29 mouse cellular contexts compared by ENCODE assay signal in the genomic region with DNA sequence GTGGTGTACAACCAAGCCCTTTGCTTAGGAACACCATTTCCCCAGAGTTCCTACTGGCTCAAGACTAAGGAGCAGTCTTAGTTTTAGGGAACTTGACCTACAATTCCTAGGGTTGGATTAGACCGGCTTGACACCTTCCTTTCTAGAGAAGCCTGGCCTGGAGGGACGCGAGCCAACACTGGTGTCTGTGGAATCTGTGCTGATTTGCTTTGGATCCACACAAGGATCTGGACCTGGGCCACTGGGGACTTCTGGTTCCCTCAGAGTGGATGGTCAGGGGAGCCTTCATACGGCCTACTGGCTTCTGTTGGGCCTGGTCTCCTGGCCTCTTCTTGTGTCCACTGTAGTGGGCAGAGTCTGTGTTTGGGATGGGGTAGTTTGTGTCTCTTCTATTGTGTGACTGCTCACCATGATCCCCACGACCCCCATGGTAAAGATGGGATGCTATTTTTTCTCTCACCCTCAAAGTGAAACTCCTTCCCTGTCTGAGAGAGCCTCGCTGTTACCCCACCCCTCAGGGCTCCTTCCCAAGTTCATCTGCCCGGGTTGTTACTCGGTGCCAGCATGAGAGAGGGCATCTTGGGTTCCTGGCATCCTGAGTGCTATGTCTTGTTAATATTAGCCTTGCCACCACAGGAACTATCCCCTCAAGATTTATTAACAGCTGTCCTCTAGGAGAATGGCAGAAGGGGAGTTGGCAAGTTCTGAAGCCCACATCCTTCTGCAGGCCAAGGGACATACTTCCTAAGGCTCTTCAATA. TPM values are rescaled to one million over a fixed set of nuclear protein-coding genes. Genes with fewer than 3 reads are reported as not detected.
A peak's percentile ranks its signal among the peaks of the same experiment; 100 is the strongest.
DNase-seq lines count a peak whose midpoint lies in the region; ATAC-seq and TF ChIP-seq lines count a peak whose summit lies in the region.
"Had no signal": no experiment of that assay in that cellular context is flagged by ENCODE, and none has a peak within 500 bp of the region (broad histone marks: within the 10 kb centered on the region; RNA-seq: fewer than 3 reads in every experiment).

No protein-coding gene starts in this region.

- ATAC-seq in midbrain, embryonic 11.5 days (ENCODE audit: low FRiP score), result no peak
- ATAC-seq in midbrain, postnatal 0 days (ENCODE audit: low FRiP score), result no peak
- ATAC-seq in hindbrain, embryonic 16.5 days, result no peak
- ATAC-seq: forebrain, embryonic 16.5 days; inflammation-experienced regulatory T-cells, adult 6 months had no signal

- no peaks in the 10 kb centered on the region for H3K27me3 ChIP-seq in midbrain, embryonic 11.5 days (ENCODE audit: control insufficient read depth, insufficient read depth, low read length)
- no peaks in the 10 kb centered on the region for H3K27me3 ChIP-seq in midbrain, postnatal 0 days (ENCODE audit: insufficient read depth, low read length)
- H3K27me3 ChIP-seq in hindbrain, embryonic 16.5 days (replicated peaks; ENCODE audit: control insufficient read depth, insufficient read depth, low read length), result no peaks in the 10 kb centered on the region
- H3K27me3 ChIP-seq: hindbrain, embryonic 13.5 days; midbrain, embryonic 12.5 days had no signal

- no peak overlapping the region for H3K4me3 ChIP-seq in midbrain, embryonic 11.5 days (ENCODE audit: low read depth, low read length)
- H3K4me3 ChIP-seq in midbrain, postnatal 0 days (ENCODE audit: low read depth, low read length), result no peak overlapping the region
- H3K4me3 ChIP-seq in hindbrain, embryonic 16.5 days (ENCODE audit: low read length), result no peak overlapping the region
- H3K4me3 ChIP-seq: forebrain, embryonic 10.5 days; heart, adult 2 months; hindbrain, embryonic 13.5 days; liver, embryonic 13.5 days; midbrain, embryonic 12.5 days had no signal

- peak; percentile 55 for DNase-seq in gastrocnemius, adult 18-20 months (ENCODE audit: low spot score)
- no peak for DNase-seq in gastrocnemius, postnatal 4 days (ENCODE audit: low spot score in 2 of 2)
- DNase-seq in midbrain, embryonic 11.5 days (ENCODE audit: low spot score, missing footprints), result peak; percentile 26
- no peak for DNase-seq in midbrain, postnatal 0 days (ENCODE audit: low spot score)
- peak; percentile 55 to 77 for DNase-seq in cerebellum, postnatal 25 days
- DNase-seq in thymus, postnatal 36 days, result no peak
- DNase-seq: adrenal gland, adult 2 months; heart, adult 2 months; heart, postnatal 36 days; kidney, adult 8-10 months; kidney, postnatal 36 days; liver, embryonic 13.5 days; lung, adult 2 months; lung, postnatal 14 days; spleen, adult 18-20 months had no signal

- no peak overlapping the region for H3K27ac ChIP-seq in midbrain, embryonic 11.5 days (ENCODE audit: low read depth, low read length)
- no peak overlapping the region for H3K27ac ChIP-seq in midbrain, postnatal 0 days (ENCODE audit: low read depth, low read length)
- H3K27ac ChIP-seq in hindbrain, embryonic 16.5 days (ENCODE audit: low read depth, low read length), result no peak overlapping the region
- H3K27ac ChIP-seq: forebrain, embryonic 10.5 days; heart, adult 2 months; hindbrain, embryonic 13.5 days; liver, embryonic 13.5 days; midbrain, embryonic 12.5 days had no signal

- no peak overlapping the region for H3K9ac ChIP-seq in midbrain, embryonic 11.5 days (ENCODE audit: low read length)
- no peak overlapping the region for H3K9ac ChIP-seq in midbrain, postnatal 0 days (replicated peaks; ENCODE audit: low read length, poor library complexity, severe bottlenecking)
- no peak overlapping the region for H3K9ac ChIP-seq in hindbrain, embryonic 16.5 days (ENCODE audit: low read depth, low read length)
- H3K9ac ChIP-seq: hindbrain, embryonic 13.5 days; liver, embryonic 13.5 days; midbrain, embryonic 12.5 days had no signal

- H3K9me3 ChIP-seq in midbrain, embryonic 11.5 days (ENCODE audit: control insufficient read depth, low read length), result no peaks in the 10 kb centered on the region
- no peaks in the 10 kb centered on the region for H3K9me3 ChIP-seq in midbrain, postnatal 0 days (ENCODE audit: low read length)
- no peaks in the 10 kb centered on the region for H3K9me3 ChIP-seq in hindbrain, embryonic 16.5 days (ENCODE audit: control insufficient read depth, low read length)
- H3K9me3 ChIP-seq: forebrain, embryonic 10.5 days; hindbrain, embryonic 13.5 days; liver, embryonic 13.5 days; midbrain, embryonic 12.5 days had no signal

- no peaks in the 10 kb centered on the region for H3K36me3 ChIP-seq in midbrain, embryonic 11.5 days (ENCODE audit: control insufficient read depth, insufficient read depth, low read length)
- H3K36me3 ChIP-seq in midbrain, postnatal 0 days (ENCODE audit: insufficient read depth, low read length), result no peaks in the 10 kb centered on the region
- H3K36me3 ChIP-seq in hindbrain, embryonic 16.5 days (ENCODE audit: control insufficient read depth, insufficient read depth, low read length), result no peaks in the 10 kb centered on the region
- H3K36me3 ChIP-seq: forebrain, embryonic 10.5 days; hindbrain, embryonic 13.5 days; liver, embryonic 13.5 days; midbrain, embryonic 12.5 days had no signal

- TF ChIP-seq CTCF in midbrain, postnatal 0 days (IDR thresholded peaks at IDR 0.05), result no peak

- no peak overlapping the region for H3K4me2 ChIP-seq in midbrain, embryonic 11.5 days
- no peak overlapping the region for H3K4me2 ChIP-seq in midbrain, postnatal 0 days (ENCODE audit: low read depth, low read length, poor library complexity, severe bottlenecking)
- H3K4me2 ChIP-seq in hindbrain, embryonic 16.5 days (ENCODE audit: low read length), result no peak overlapping the region
- H3K4me2 ChIP-seq: hindbrain, embryonic 13.5 days; liver, embryonic 13.5 days; midbrain, embryonic 12.5 days had no signal

- WGBS in midbrain, embryonic 11.5 days, result 86% methylated on average over 8 of the region's 8 CpGs
- WGBS in midbrain, postnatal 0 days, result 83% methylated on average over 8 of the region's 8 CpGs
- 87% methylated on average over 8 of the region's 8 CpGs for WGBS in hindbrain, embryonic 16.5 days

- no peaks in the 10 kb centered on the region for H3K4me1 ChIP-seq in midbrain, embryonic 11.5 days (ENCODE audit: control insufficient read depth, insufficient read depth, low read length)
- no peaks in the 10 kb centered on the region for H3K4me1 ChIP-seq in midbrain, postnatal 0 days (ENCODE audit: insufficient read depth, low read length)
- no peaks in the 10 kb centered on the region for H3K4me1 ChIP-seq in hindbrain, embryonic 16.5 days (ENCODE audit: control insufficient read depth, insufficient read depth, low read depth, low read length)

RNA-seq across cellular contexts. Expression of a gene that starts 7.6 kb away (rescaled TPM):
- under 1 TPM; 0.27 to 0.31 TPM for total RNA-seq in gastrocnemius, adult 18-20 months (2021)
- 1 to 10 TPM; 4.4 to 5.2 TPM for total RNA-seq in gastrocnemius, postnatal 4 days (2021)
- polyA plus RNA-seq in midbrain, embryonic 11.5 days (2014; fragmentation: Nextera tagmentation; extraction: Ambion mirVana), result 10.9 and 11.1 TPM in 2 replicates
- 4.3 and 6.2 TPM in 2 replicates for total RNA-seq in midbrain, postnatal 0 days (2014; rRNA removed)
- polyA plus RNA-seq in midbrain, postnatal 0 days (2015; fragmentation: Nextera tagmentation; extraction: Ambion mirVana), result 2.7 and 4.5 TPM in 2 replicates
- 6.4 and 6.6 TPM in 2 replicates for polyA plus RNA-seq in hindbrain, embryonic 16.5 days (2015; fragmentation: Nextera tagmentation; extraction: Ambion mirVana)
- total RNA-seq: megakaryocyte progenitor cell, adult 5-6 weeks; monocyte, adult 5-6 weeks had no signal

RNA-seq across cellular contexts. Expression of a gene that starts 30.4 kb away (rescaled TPM):
- 1 to 10 TPM; 1.9 to 2.1 TPM for total RNA-seq in gastrocnemius, adult 18-20 months (2021)
- 1 to 10 TPM in 1 of 2 experiments, under 1 TPM in 1; 0.86 to 1.0 TPM for total RNA-seq in gastrocnemius, postnatal 4 days (2021)
- 0.62 and 1.0 TPM in 2 replicates for polyA plus RNA-seq in midbrain, embryonic 11.5 days (2014; fragmentation: Nextera tagmentation; extraction: Ambion mirVana)
- total RNA-seq in midbrain, postnatal 0 days (2014; rRNA removed), result 12.2 and 20.9 TPM in 2 replicates
- polyA plus RNA-seq in midbrain, postnatal 0 days (2015; fragmentation: Nextera tagmentation; extraction: Ambion mirVana), result 7.0 and 7.6 TPM in 2 replicates
- polyA plus RNA-seq in hindbrain, embryonic 16.5 days (2015; fragmentation: Nextera tagmentation; extraction: Ambion mirVana), result 8.4 and 9.0 TPM in 2 replicates
- total RNA-seq: megakaryocyte progenitor cell, adult 5-6 weeks; monocyte, adult 5-6 weeks had no signal

RNA-seq across cellular contexts. Expression of a gene that starts 48.8 kb away (rescaled TPM):
- 10 to 100 TPM; 33.4 to 36.8 TPM for total RNA-seq in gastrocnemius, adult 18-20 months (2021)
- 10 to 100 TPM; 50.9 to 66.8 TPM for total RNA-seq in gastrocnemius, postnatal 4 days (2021)
- 34.9 and 42.0 TPM in 2 replicates for polyA plus RNA-seq in midbrain, embryonic 11.5 days (2014; fragmentation: Nextera tagmentation; extraction: Ambion mirVana)
- 64.9 and 103 TPM in 2 replicates for total RNA-seq in midbrain, postnatal 0 days (2014; rRNA removed)
- polyA plus RNA-seq in midbrain, postnatal 0 days (2015; fragmentation: Nextera tagmentation; extraction: Ambion mirVana), result 17.8 and 18.4 TPM in 2 replicates
- 29.8 and 34.8 TPM in 2 replicates for polyA plus RNA-seq in hindbrain, embryonic 16.5 days (2015; fragmentation: Nextera tagmentation; extraction: Ambion mirVana)

RNA-seq across cellular contexts. Expression of a gene that starts 51.5 kb away (rescaled TPM):
- not detected for total RNA-seq in gastrocnemius, adult 18-20 months (2021)
- under 1 TPM in 1 of 2 experiments, not detected in 1; 0.23 TPM for total RNA-seq in gastrocnemius, postnatal 4 days (2021)
- not detected in 2 replicates for polyA plus RNA-seq in midbrain, embryonic 11.5 days (2014; fragmentation: Nextera tagmentation; extraction: Ambion mirVana)
- total RNA-seq in midbrain, postnatal 0 days (2014; rRNA removed), result not detected in 2 replicates
- polyA plus RNA-seq in midbrain, postnatal 0 days (2015; fragmentation: Nextera tagmentation; extraction: Ambion mirVana), result 0.23 TPM in 1 of 2 replicates, not detected in the other
- polyA plus RNA-seq in hindbrain, embryonic 16.5 days (2015; fragmentation: Nextera tagmentation; extraction: Ambion mirVana), result not detected in 2 replicates
- total RNA-seq: ES-E14; heart, adult 2 months; layer of hippocampus, adult 8-10 months; left cerebral cortex, postnatal 14 days; megakaryocyte progenitor cell, adult 5-6 weeks; monocyte, adult 5-6 weeks had no signal
- polyA plus RNA-seq: embryonic facial prominence, embryonic 11.5 days; forebrain, embryonic 10.5 days; forebrain, embryonic 16.5 days; heart, embryonic 14.5 days; hindbrain, embryonic 13.5 days; inflammation-experienced regulatory T-cells, adult 6 months; limb, embryonic 14.5 days; liver, embryonic 13.5 days; midbrain, embryonic 12.5 days had no signal

Comparison
In these comparisons a context has a peak if more than half of its experiments do, and no peak if none do; other contexts are left out.
1. DNase-seq: peak in gastrocnemius, adult 18-20 months (single experiment), midbrain, embryonic 11.5 days (single experiment) and cerebellum, postnatal 25 days (2 of 2); none in gastrocnemius, postnatal 4 days (0 of 2), midbrain, postnatal 0 days (single experiment) and thymus, postnatal 36 days (0 of 2).